ENCODE assay signal across 20 mouse cellular contexts in genomic region chr12:118887964-118888363, GRCm38 (mm10). TPM values are rescaled to one million over a fixed set of nuclear protein-coding genes. Genes with fewer than 3 reads are reported as not detected.
DNase-seq lines count a peak whose midpoint lies in the region; ATAC-seq and TF ChIP-seq lines count a peak whose summit lies in the region.
"Had no signal": no experiment of that assay in that cellular context is flagged by ENCODE, and none has a peak within 500 bp of the region (broad histone marks: within the 10 kb centered on the region; RNA-seq: fewer than 3 reads in every experiment).

No protein-coding gene starts in this region.

- H3K9ac ChIP-seq in heart, adult 2 months (ENCODE audit: low read depth, low read length), result no peak overlapping the region
- H3K9ac ChIP-seq in lung, embryonic 15.5 days, result no peak overlapping the region
- H3K9ac ChIP-seq: forebrain, embryonic 13.5 days; hindbrain, embryonic 14.5 days; limb, embryonic 15.5 days had no signal

- peak; percentile 55; the same call in 1 of the 2 replicates for ATAC-seq in lung, embryonic 15.5 days (ENCODE audit: borderline replicate concordance, extremely low read depth, low FRiP score, low TSS enrichment)
- ATAC-seq: activated CD4-positive, CD25-positive, alpha-beta regulatory T cell, adult 4 months; forebrain, embryonic 13.5 days; intestine, postnatal 0 days had no signal

- no peak overlapping the region for H3K4me2 ChIP-seq in lung, embryonic 15.5 days
- H3K4me2 ChIP-seq: forebrain, embryonic 13.5 days; hindbrain, embryonic 14.5 days; limb, embryonic 15.5 days had no signal

- peak; percentile 62 to 66 for DNase-seq in heart, adult 2 months
- no peak for DNase-seq in heart, embryonic 10.5 days (ENCODE audit: low spot score)
- DNase-seq in urinary bladder, postnatal 14 days (ENCODE audit: low spot score), result peak; percentile 44
- DNase-seq in urinary bladder, adult 2 months (ENCODE audit: low spot score), result no peak
- DNase-seq in limb, embryonic 10.5 days (ENCODE audit: low spot score), result no peak
- no peak for DNase-seq in thymus, postnatal 0 days (ENCODE audit: low spot score)
- DNase-seq in right cerebral cortex, adult 2 months (ENCODE audit: low spot score in 2 of 2), result no peak
- DNase-seq: cerebellum, postnatal 10 days; embryo, embryonic 11 days; gastrocnemius, adult 2 months; midbrain, embryonic 14.5 days; right cerebral cortex, postnatal 25 days; thymus, adult 2 months had no signal

- H3K9me3 ChIP-seq in heart, embryonic 10.5 days, result no peaks in the 10 kb centered on the region
- no peaks in the 10 kb centered on the region for H3K9me3 ChIP-seq in lung, embryonic 15.5 days
- no peaks in the 10 kb centered on the region for H3K9me3 ChIP-seq in limb, embryonic 10.5 days (replicated peaks)
- H3K9me3 ChIP-seq: forebrain, embryonic 13.5 days; limb, embryonic 15.5 days had no signal

- 54% methylated on average over 2 of the region's 2 CpGs for WGBS in heart, adult 2 months
- WGBS in heart, embryonic 10.5 days, result 81% methylated on average over 2 of the region's 2 CpGs
- 50% methylated on average over 2 of the region's 2 CpGs for WGBS in lung, embryonic 15.5 days
- 85% methylated on average over 2 of the region's 2 CpGs for WGBS in limb, embryonic 10.5 days

- no peaks in the 10 kb centered on the region for H3K4me1 ChIP-seq in heart, adult 2 months (ENCODE audit: control insufficient read depth, insufficient read depth, low read length)
- H3K4me1 ChIP-seq in heart, embryonic 10.5 days, result no peaks in the 10 kb centered on the region
- H3K4me1 ChIP-seq in lung, embryonic 15.5 days, result no peaks in the 10 kb centered on the region
- H3K4me1 ChIP-seq in limb, embryonic 10.5 days, result no peaks in the 10 kb centered on the region
- H3K4me1 ChIP-seq: forebrain, embryonic 13.5 days; limb, embryonic 15.5 days had no signal

- no peak overlapping the region for H3K4me3 ChIP-seq in heart, adult 2 months
- H3K4me3 ChIP-seq in heart, embryonic 10.5 days, result no peak overlapping the region
- no peak overlapping the region for H3K4me3 ChIP-seq in lung, embryonic 15.5 days
- H3K4me3 ChIP-seq in limb, embryonic 10.5 days, result no peak overlapping the region
- H3K4me3 ChIP-seq: forebrain, embryonic 13.5 days; gastrocnemius, adult 2 months; limb, embryonic 15.5 days had no signal

- TF ChIP-seq POLR2A in heart, adult 2 months (IDR thresholded peaks at IDR 0.05; ENCODE audit: insufficient read depth, low read depth, low read length), result no peak

- H3K79me2 ChIP-seq in heart, adult 2 months (replicated peaks; ENCODE audit: control insufficient read depth, insufficient read depth, low read length), result no peaks in the 10 kb centered on the region

- no peak for TF ChIP-seq CTCF in heart, adult 2 months (IDR thresholded peaks at IDR 0.05)

- H3K27ac ChIP-seq in heart, adult 2 months, result no peak overlapping the region
- no peak overlapping the region for H3K27ac ChIP-seq in heart, embryonic 10.5 days
- no peak overlapping the region for H3K27ac ChIP-seq in lung, embryonic 15.5 days
- no peak overlapping the region for H3K27ac ChIP-seq in limb, embryonic 10.5 days
- H3K27ac ChIP-seq: forebrain, embryonic 13.5 days; gastrocnemius, adult 2 months; hindbrain, embryonic 14.5 days; limb, embryonic 15.5 days had no signal

- no peaks in the 10 kb centered on the region for H3K27me3 ChIP-seq in heart, adult 2 months (ENCODE audit: control insufficient read depth, insufficient read depth, low read length)
- H3K27me3 ChIP-seq in heart, embryonic 10.5 days (ENCODE audit: insufficient read depth, poor library complexity, severe bottlenecking), result no peaks in the 10 kb centered on the region
- no peaks in the 10 kb centered on the region for H3K27me3 ChIP-seq in lung, embryonic 15.5 days
- H3K27me3 ChIP-seq in limb, embryonic 10.5 days (ENCODE audit: low read depth, poor library complexity, severe bottlenecking), result no peaks in the 10 kb centered on the region
- H3K27me3 ChIP-seq: forebrain, embryonic 13.5 days; limb, embryonic 15.5 days had no signal

- TF ChIP-seq EP300 in heart, adult 2 months (IDR thresholded peaks at IDR 0.05; ENCODE audit: insufficient read depth, low read depth, low read length), result no peak

- intact Hi-C loops in heart, adult 2 months (cut with DNase I), result no loop called here

- no peaks in the 10 kb centered on the region for H3K36me3 ChIP-seq in heart, adult 2 months (ENCODE audit: control insufficient read depth, insufficient read depth, low read length)
- H3K36me3 ChIP-seq in heart, embryonic 10.5 days, result no peaks in the 10 kb centered on the region
- H3K36me3 ChIP-seq in lung, embryonic 15.5 days, result no peaks in the 10 kb centered on the region
- H3K36me3 ChIP-seq in limb, embryonic 10.5 days, result no peaks in the 10 kb centered on the region
- H3K36me3 ChIP-seq: limb, embryonic 15.5 days had no signal

RNA-seq across cellular contexts. Expression of gene Sp8, which starts 41.8 kb away (rescaled TPM):
- not detected for total RNA-seq in heart, adult 2 months (2021)
- not detected in 2 replicates for polyA plus RNA-seq in heart, adult 2 months (2012; rRNA removed)
- polyA plus RNA-seq in heart, embryonic 10.5 days (2016; fragmentation: Nextera tagmentation; extraction: Ambion mirVana), result 0.07 and 0.46 TPM in 2 replicates
- polyA plus RNA-seq in urinary bladder, adult 2 months (2012; rRNA removed), result 0.04 TPM in 2 replicates
- polyA plus RNA-seq in lung, embryonic 15.5 days (2015; fragmentation: Nextera tagmentation; extraction: Ambion mirVana), result 0.06 TPM in 1 of 2 replicates, not detected in the other
- 5.3 and 5.8 TPM in 2 replicates for polyA plus RNA-seq in limb, embryonic 10.5 days (2016; fragmentation: Nextera tagmentation; extraction: Ambion mirVana)
- polyA plus RNA-seq in thymus, postnatal 0 days (2015; fragmentation: Nextera tagmentation; extraction: Ambion mirVana), result 0.07 TPM in 1 of 2 replicates, not detected in the other
- total RNA-seq: gastrocnemius, adult 2 months had no signal
- polyA plus RNA-seq: activated CD4-positive, CD25-positive, alpha-beta regulatory T cell, adult 4 months; heart, embryonic 14.5 days; intestine, postnatal 0 days had no signal

Comparison
In these comparisons a context has a peak if more than half of its experiments do, and no peak if none do; other contexts are left out.
1. DNase-seq: peak in heart, adult 2 months (2 of 2) and urinary bladder, postnatal 14 days (single experiment); none in heart, embryonic 10.5 days (single experiment), urinary bladder, adult 2 months (single experiment), limb, embryonic 10.5 days (single experiment), thymus, postnatal 0 days (single experiment) and right cerebral cortex, adult 2 months (0 of 2).